Mouse (Mus musculus) thymus, adult 2 months (tissue): ENCODE data around the gene Mia2. TPM values are rescaled to one million over a fixed set of nuclear protein-coding genes. Genes with fewer than 3 reads are reported as not detected.
A peak's percentile ranks its signal among the peaks of the same experiment; 100 is the strongest.

ENCODE experiments used
- DNase-seq: peaks from one replicate; pipeline ENCODE4 v3.0.0; 2021
- H3K27ac ChIP-seq: fragments of 200-500 bp; 2 replicates; pipeline ENCODE4 v1.5.1; 2012; ENCODE audit warnings: low read length, control low read depth; ENCODE audit not compliant: control insufficient read depth, insufficient read depth
- H3K27me3 ChIP-seq: fragments of 200-500 bp; 2 replicates; pipeline ENCODE4 v1.6.1; 2012; ENCODE audit warnings: mild to moderate bottlenecking, low read length, moderate library complexity, mixed read lengths; ENCODE audit not compliant: control insufficient read depth, insufficient read depth
- H3K36me3 ChIP-seq: fragments of 200-500 bp; 2 replicates; pipeline ENCODE4 v1.6.1; 2012; ENCODE audit warnings: mild to moderate bottlenecking, low read length, moderate library complexity; ENCODE audit not compliant: control insufficient read depth, insufficient read depth
- H3K4me1 ChIP-seq: fragments of 200-500 bp; replicated peaks from 2 replicates; pipeline ENCODE4 v1.6.1; 2012; ENCODE audit warnings: low read length; ENCODE audit not compliant: control insufficient read depth, insufficient read depth
- H3K4me3 ChIP-seq: fragments of 200-500 bp; 2 replicates; pipeline ENCODE4 v1.5.1; 2012; ENCODE audit warnings: mild to moderate bottlenecking, low read length, control low read depth, moderate library complexity; ENCODE audit not compliant: control insufficient read depth, insufficient read depth
- CTCF ChIP-seq: fragments of 200-500 bp; IDR thresholded peaks from 2 replicates; pipeline ENCODE4 v1.5.1; 2012; ENCODE audit warnings: mild to moderate bottlenecking, control low read depth, low read length, moderate library complexity, borderline replicate concordance; ENCODE audit not compliant: control insufficient read depth, poor library complexity, insufficient read depth; ENCODE audit errors: extremely low read depth
- POLR2A ChIP-seq: fragments of 200-500 bp; IDR thresholded peaks from 2 replicates; pipeline ENCODE4 v1.6.1; 2012; ENCODE audit warnings: mild to moderate bottlenecking, low read length, control low read depth, moderate library complexity; ENCODE audit not compliant: control insufficient read depth, poor library complexity, insufficient read depth; ENCODE audit errors: extremely low read depth
- WGBS: fragments of 180-500 bp; shearing (Covaris S2); methylation state at CpG from one replicate; pipeline ENCODE4 v1.1.7; 2018; 5-methylcytosine and 5-hydroxymethylcytosine counted together
- polyA plus RNA-seq: library from polyadenylated mRNA; depleted of rRNA; stranded (reverse); fragments of >200 nt; gene quantifications from 2 replicates; pipeline ENCODE4 v1.2.3, GENCODE M21; 2012

Mia2 gene
- polyA plus RNA-seq, 1 experiment, result 67.8 TPM

- DNase-seq, result no peak
- Histone ChIP-seq H3K27ac (peak overlapping the region; percentile 64), H3K4me3 (no peak overlapping the region), H3K4me1 (peaks cover 5% of the 10 kb centered on the region), H3K27me3 (no peaks in the 10 kb centered on the region), H3K36me3 (no peaks in the 10 kb centered on the region)
- 16% methylated on average over 2 of the region's 2 CpGs for WGBS
- TF ChIP-seq CTCF (no peak), POLR2A (no peak)
Observed at GRCm38 (mm10) chr12:59125426-59125825, 29.8 kb downstream of the Mia2 start.

GRCm38 (mm10) chr12:59128501-59128900, 32.9 kb downstream of the Mia2 start:
- no peak overlapping the region for H3K4me3 ChIP-seq
- H3K27ac ChIP-seq, result peak overlapping the region; percentile 42; the same call in 1 of the 2 replicates
- H3K4me1 ChIP-seq, result peaks cover 10% of the 10 kb centered on the region
- no peaks in the 10 kb centered on the region for H3K36me3 ChIP-seq
- WGBS, result 90% methylated on average over 10 of the region's 10 CpGs
- DNase-seq, result no peak
- TF ChIP-seq POLR2A, result no peak
- no peak for TF ChIP-seq CTCF
- H3K27me3 ChIP-seq, result no peaks in the 10 kb centered on the region

- Histone ChIP-seq H3K4me3 (no peak overlapping the region), H3K4me1 (peaks cover 13% of the 10 kb centered on the region), H3K36me3 (no peaks in the 10 kb centered on the region), H3K27ac (no peak overlapping the region), H3K27me3 (no peaks in the 10 kb centered on the region)
- DNase-seq, result no peak
- TF ChIP-seq POLR2A, result no peak
- no peak for TF ChIP-seq CTCF
- 58% methylated on average over 7 of the region's 7 CpGs for WGBS
Observed at GRCm38 (mm10) chr12:59129038-59129437, 33.4 kb downstream of the Mia2 start.

GRCm38 (mm10) chr12:59129592-59129991, 34.0 kb downstream of the Mia2 start:
- no peaks in the 10 kb centered on the region for H3K27me3 ChIP-seq
- WGBS, result 10% methylated on average over 6 of the region's 6 CpGs
- H3K4me1 ChIP-seq, result peaks cover 13% of the 10 kb centered on the region
- TF ChIP-seq CTCF (no peak), POLR2A (no peak)
- H3K36me3 ChIP-seq, result no peaks in the 10 kb centered on the region
- H3K27ac ChIP-seq, result no peak overlapping the region
- no peak overlapping the region for H3K4me3 ChIP-seq
- peak; percentile 26 for DNase-seq

GRCm38 (mm10) chr12:59130249-59130648, 34.6 kb downstream of the Mia2 start:
- Histone ChIP-seq H3K36me3 (no peaks in the 10 kb centered on the region), H3K27ac (no peak overlapping the region), H3K27me3 (no peaks in the 10 kb centered on the region), H3K4me3 (no peak overlapping the region), H3K4me1 (peaks cover 13% of the 10 kb centered on the region)
- no peak for DNase-seq
- TF ChIP-seq POLR2A, result no peak
- TF ChIP-seq CTCF, result no peak
- WGBS, result 3% methylated on average over 3 of the region's 3 CpGs

GRCm38 (mm10) chr12:59130651-59131577, 35.3 kb downstream of the Mia2 start:
- peak overlapping the region; percentile 73 for H3K4me3 ChIP-seq
- WGBS, result 1% methylated on average over 100 of the region's 100 CpGs

More at GRCm38 (mm10) chr12:59130651-59131577, 35.3 kb downstream of the Mia2 start:
- DNase-seq, result peak; percentile 93
- TF ChIP-seq CTCF (0 out of 2 replicates have a peak, but pooled peaks have one; percentile 25), POLR2A (peak; percentile 95)
- H3K4me1 ChIP-seq, result peaks cover 13% of the 10 kb centered on the region
- no peaks in the 10 kb centered on the region for H3K27me3 ChIP-seq
- H3K36me3 ChIP-seq, result no peaks in the 10 kb centered on the region
- H3K27ac ChIP-seq, result peak overlapping the region; percentile 13; the same call in 1 of the 2 replicates
